Mouse (Mus musculus): ENCODE measurements at regions not wholly inside any gene's neighbourhood (a gene's known extent, or its start where the extent isn't known, plus 50 kb on each side); places are given as distances from the start of the nearest gene placed in this dataset.

- no peak for DNase-seq
Observed at GRCm38 (mm10) chr19:27142181-27142580, 74.1 kb upstream of the Vldlr start.

- DNase-seq: peak; percentile 10 to 45
Observed at GRCm38 (mm10) chr19:27147404-27147803, 68.9 kb upstream of the Vldlr start.

GRCm38 (mm10) chr19:27148330-27148729 is 68.0 kb upstream of the Vldlr start:
- no peak for DNase-seq

GRCm38 (mm10) chr19:27149567-27149966 is 66.7 kb upstream of the Vldlr start:
- DNase-seq: no peak

GRCm38 (mm10) chr19:27161933-27162332 is 54.4 kb upstream of the Vldlr start:
- DNase-seq: no peak
